Comparison of ENCODE assay signal across 8 mouse cellular contexts in the genomic region with DNA sequence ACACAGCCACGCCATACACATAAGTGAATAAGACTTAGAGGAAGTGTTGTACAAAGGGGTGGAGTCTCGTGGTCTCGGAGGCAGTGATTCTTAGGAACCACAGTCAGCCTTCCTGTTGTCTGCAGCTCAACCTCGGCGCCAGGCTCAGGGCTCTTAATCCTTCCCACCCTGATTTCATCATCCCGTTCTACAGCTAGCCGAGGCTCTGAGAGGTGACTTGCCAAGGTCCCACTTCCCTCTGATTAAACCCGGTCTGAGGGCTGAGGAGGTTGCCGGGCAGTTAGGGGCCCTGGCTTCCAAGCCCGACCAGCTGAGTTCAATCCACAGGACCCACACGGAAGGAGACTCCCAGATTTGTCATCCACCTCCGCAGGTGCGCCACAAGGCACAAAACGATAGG. TPM values are rescaled to one million over a fixed set of nuclear protein-coding genes. Genes with fewer than 3 reads are reported as not detected.
DNase-seq lines count a peak whose midpoint lies in the region; ATAC-seq and TF ChIP-seq lines count a peak whose summit lies in the region.

No protein-coding gene starts in this region.

- DNase-seq in liver, adult 2 months (ENCODE audit: extremely low read depth, low read depth, low spot score) = peak; percentile 47
- no peak for DNase-seq in liver
- DNase-seq in cerebellum, adult 9-10 months = no peak
- DNase-seq in left cerebral cortex, adult 8-10 months (ENCODE audit: low spot score in 2 of 2) = no peak
- DNase-seq in urinary bladder, postnatal 10 days (ENCODE audit: low spot score) = no peak

- H3K9ac ChIP-seq in liver, adult 2 months (ENCODE audit: low read depth, low read length) = peak overlapping the region; percentile 22; the same call in 1 of the 2 replicates
- H3K9ac ChIP-seq in embryonic facial prominence, embryonic 13.5 days = peak overlapping the region; percentile 49; the same call in 1 of the 2 replicates

- peak overlapping the region; percentile 55 for H3K4me2 ChIP-seq in embryonic facial prominence, embryonic 13.5 days

- no peak for TF ChIP-seq POLR2A in liver, adult 2 months (IDR thresholded peaks at IDR 0.05; ENCODE audit: extremely low read depth, insufficient read depth, low read length)

- no peaks in the 10 kb centered on the region for H3K27me3 ChIP-seq in liver, adult 2 months (ENCODE audit: control insufficient read depth, insufficient read depth, low read length)
- no peaks in the 10 kb centered on the region; the same call in 1 of the 2 replicates for H3K27me3 ChIP-seq in embryonic facial prominence, embryonic 13.5 days
- H3K27me3 ChIP-seq in megakaryocyte, embryonic 14.5 days (replicated peaks) = peaks cover 71% of the 10 kb centered on the region

- H3K79me2 ChIP-seq in liver, adult 2 months (ENCODE audit: control insufficient read depth, insufficient read depth, low read length) = no peaks in the 10 kb centered on the region

- H3K9me3 ChIP-seq in embryonic facial prominence, embryonic 13.5 days = no peaks in the 10 kb centered on the region
- peaks cover 17% of the 10 kb centered on the region for H3K9me3 ChIP-seq in megakaryocyte, embryonic 14.5 days

- no peak for TF ChIP-seq CTCF in liver, adult 2 months (IDR thresholded peaks at IDR 0.05; ENCODE audit: low read depth, low read length)

- H3K36me3 ChIP-seq in liver, adult 2 months (ENCODE audit: control insufficient read depth, insufficient read depth, low read length) = no peaks in the 10 kb centered on the region
- H3K36me3 ChIP-seq in embryonic facial prominence, embryonic 13.5 days = no peaks in the 10 kb centered on the region
- no peaks in the 10 kb centered on the region for H3K36me3 ChIP-seq in megakaryocyte, embryonic 14.5 days (replicated peaks; ENCODE audit: low read length)

- 26% methylated on average over 14 of the region's 14 CpGs for WGBS in liver, adult 2 months
- 13% methylated on average over 14 of the region's 14 CpGs for WGBS in embryonic facial prominence, embryonic 13.5 days

- no peak for ATAC-seq in embryonic facial prominence, embryonic 13.5 days (ENCODE audit: insufficient number of reproducible peaks, insufficient read depth, low FRiP score, low TSS enrichment, low read depth)
- ATAC-seq in inflammation-experienced regulatory T-cells, adult 6 months = peak; percentile 60

- no peak overlapping the region for H3K4me3 ChIP-seq in liver, adult 2 months (ENCODE audit: insufficient read depth, low read depth, low read length)
- peak overlapping the region; percentile 20 for H3K4me3 ChIP-seq in embryonic facial prominence, embryonic 13.5 days
- peak overlapping the region; percentile 62 for H3K4me3 ChIP-seq in megakaryocyte, embryonic 14.5 days (replicated peaks)

- H3K27ac ChIP-seq in liver, adult 2 months (replicated peaks; ENCODE audit: insufficient read depth, low read depth, low read length) = peak overlapping the region; percentile 80
- H3K27ac ChIP-seq in embryonic facial prominence, embryonic 13.5 days = peak overlapping the region; percentile 12; the same call in 1 of the 2 replicates

- peaks cover 18% of the 10 kb centered on the region for H3K4me1 ChIP-seq in liver, adult 2 months (ENCODE audit: control insufficient read depth, insufficient read depth, low read length)
- H3K4me1 ChIP-seq in embryonic facial prominence, embryonic 13.5 days = peaks cover 29% of the 10 kb centered on the region
- H3K4me1 ChIP-seq in megakaryocyte, embryonic 14.5 days = peaks cover 20% of the 10 kb centered on the region

RNA-seq across cellular contexts. Expression of a gene that starts 28.2 kb away (rescaled TPM):
- total RNA-seq in liver, adult 2 months (2014; rRNA removed) = 7.7 and 9.3 TPM in 2 replicates
- 11.6 and 12.0 TPM in 2 replicates for polyA plus RNA-seq in liver, adult 2 months (2012; rRNA removed)
- polyA plus RNA-seq in embryonic facial prominence, embryonic 13.5 days (2015; fragmentation: Nextera tagmentation; extraction: Ambion mirVana) = 2.6 and 4.0 TPM in 2 replicates
- not detected for polyA plus RNA-seq in inflammation-experienced regulatory T-cells, adult 6 months (2017; shearing (Covaris generic))
- polyA plus RNA-seq in megakaryocyte, embryonic 14.5 days (2012; ENCODE audit: insufficient read depth, low replicate concordance) = not detected in 2 replicates
- 1 to 10 TPM in 3 of 4 experiments, under 1 TPM in 1; 0.98 to 1.7 (median 1.2) TPM for total RNA-seq in left cerebral cortex, adult 8-10 months (2022)

RNA-seq across cellular contexts. Expression of a gene that starts 33.6 kb away (rescaled TPM):
- 14.4 and 25.8 TPM in 2 replicates for total RNA-seq in liver, adult 2 months (2014; rRNA removed)
- polyA plus RNA-seq in liver, adult 2 months (2012; rRNA removed) = 34.3 and 64.4 TPM in 2 replicates
- 18.9 and 23.3 TPM in 2 replicates for polyA plus RNA-seq in embryonic facial prominence, embryonic 13.5 days (2015; fragmentation: Nextera tagmentation; extraction: Ambion mirVana)
- not detected for polyA plus RNA-seq in inflammation-experienced regulatory T-cells, adult 6 months (2017; shearing (Covaris generic))
- 0.64 TPM in 1 of 2 replicates, not detected in the other for polyA plus RNA-seq in megakaryocyte, embryonic 14.5 days (2012; ENCODE audit: insufficient read depth, low replicate concordance)
- 10 to 100 TPM; 13.7 to 18.3 (median 15.8) TPM for total RNA-seq in left cerebral cortex, adult 8-10 months (2022)

RNA-seq across cellular contexts. Expression of a gene that starts 59.1 kb away (rescaled TPM):
- total RNA-seq in liver, adult 2 months (2014; rRNA removed) = 0.40 and 0.55 TPM in 2 replicates
- 0.40 and 0.50 TPM in 2 replicates for polyA plus RNA-seq in liver, adult 2 months (2012; rRNA removed)
- 7.4 and 7.9 TPM in 2 replicates for polyA plus RNA-seq in embryonic facial prominence, embryonic 13.5 days (2015; fragmentation: Nextera tagmentation; extraction: Ambion mirVana)
- polyA plus RNA-seq in inflammation-experienced regulatory T-cells, adult 6 months (2017; shearing (Covaris generic)) = 1 to 10 TPM; 1.7 to 6.1 (median 3.3) TPM
- polyA plus RNA-seq in megakaryocyte, embryonic 14.5 days (2012; ENCODE audit: insufficient read depth, low replicate concordance) = not detected in 2 replicates
- total RNA-seq in left cerebral cortex, adult 8-10 months (2022) = 1 to 10 TPM; 3.3 to 5.0 (median 4.1) TPM

Comparison
In these comparisons a context has a peak if more than half of its experiments do, and no peak if none do; other contexts are left out.
1. RNA of a gene that starts 33.6 kb away (polyA plus RNA-seq): 34.3 to 64.4 TPM in liver, adult 2 months and 18.9 to 23.3 TPM in embryonic facial prominence, embryonic 13.5 days; not detected in inflammation-experienced regulatory T-cells, adult 6 months and 0.64 TPM in megakaryocyte, embryonic 14.5 days; every median in the first group is over 10 times any median in the second.